In the genomic region with DNA sequence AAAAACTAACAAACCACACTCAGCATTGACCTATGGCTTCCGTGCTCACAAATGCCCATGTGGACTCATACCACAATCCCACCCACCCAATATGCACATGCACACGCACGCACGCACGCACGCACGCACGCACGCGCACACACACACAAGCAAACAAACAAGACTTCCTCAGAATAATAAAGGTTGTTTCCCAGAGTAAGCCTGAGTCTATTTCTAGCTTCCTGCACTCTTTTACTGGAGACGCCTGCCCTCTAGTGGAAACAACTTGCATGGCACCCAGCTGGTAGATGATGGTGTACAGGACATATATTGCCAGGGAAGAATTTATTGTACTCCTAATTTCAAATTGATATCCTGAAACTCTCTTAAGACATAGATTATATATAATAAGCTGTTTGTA, we compare ENCODE assay signal across 8 mouse cellular contexts. TPM values are rescaled to one million over a fixed set of nuclear protein-coding genes. Genes with fewer than 3 reads are reported as not detected.
DNase-seq lines count a peak whose midpoint lies in the region; ATAC-seq and TF ChIP-seq lines count a peak whose summit lies in the region.

No protein-coding gene starts in this region.

- peak overlapping the region; percentile 36 for H3K4me2 ChIP-seq in midbrain, embryonic 14.5 days (ENCODE audit: low read length)

- peak; percentile 52; the same call in 1 of the 2 replicates for TF ChIP-seq CTCF in spleen, adult 2 months (IDR thresholded peaks at IDR 0.05; ENCODE audit: extremely low read depth, insufficient read depth, insufficient read length, insufficient replicate concordance)

- intact Hi-C loops in left cerebral cortex, postnatal 4 days (cut with DNase I), result loop anchor here (2.0 to 10.0 kb wide), 3 partner anchors 239 to 467 kb away; no protein-coding TSS in a partner anchor

- WGBS in heart, embryonic 10.5 days, result 25% methylated on average over 11 of the region's 11 CpGs
- WGBS in midbrain, embryonic 14.5 days, result 22% methylated on average over 11 of the region's 11 CpGs
- WGBS in spleen, adult 2 months, result 13% methylated on average over 11 of the region's 11 CpGs

- TF ChIP-seq POLR2A in spleen, adult 2 months (IDR thresholded peaks at IDR 0.05; ENCODE audit: low read depth, low read length), result no peak

- peak; percentile 88 for DNase-seq in heart, adult 11 months
- no peak for DNase-seq in heart, embryonic 10.5 days (ENCODE audit: low spot score)
- DNase-seq in embryo, embryonic 11 days, result peak; percentile 73
- DNase-seq in gastrocnemius, postnatal 4 days (ENCODE audit: low spot score in 2 of 2), result peak; percentile 33 to 46
- peak; percentile 75 for DNase-seq in kidney, adult 18-20 months
- peak; percentile 73 for DNase-seq in left cerebral cortex, postnatal 4 days
- DNase-seq in midbrain, embryonic 14.5 days, result peak; percentile 89
- DNase-seq in spleen, adult 2 months (ENCODE audit: low read depth in 1 of 2, low spot score in 2 of 2), result peak; percentile 49 to 69

- peak; percentile 63; the same call in 1 of the 2 replicates for ATAC-seq in midbrain, embryonic 14.5 days (ENCODE audit: low FRiP score, low TSS enrichment)

- no peak overlapping the region for H3K27ac ChIP-seq in heart, embryonic 10.5 days
- H3K27ac ChIP-seq in midbrain, embryonic 14.5 days (replicated peaks; ENCODE audit: low read depth, low read length), result no peak overlapping the region
- no peak overlapping the region for H3K27ac ChIP-seq in spleen, adult 2 months (ENCODE audit: insufficient read depth, low read length)

- H3K36me3 ChIP-seq in heart, embryonic 10.5 days, result no peaks in the 10 kb centered on the region
- H3K36me3 ChIP-seq in midbrain, embryonic 14.5 days (ENCODE audit: control insufficient read depth, insufficient read depth, low read length), result no peaks in the 10 kb centered on the region
- H3K36me3 ChIP-seq in spleen, adult 2 months (ENCODE audit: control insufficient read depth, insufficient read depth, low read length), result no peaks in the 10 kb centered on the region

- no peak overlapping the region for H3K9ac ChIP-seq in midbrain, embryonic 14.5 days (replicated peaks; ENCODE audit: low read length)

- H3K27me3 ChIP-seq in heart, embryonic 10.5 days (ENCODE audit: insufficient read depth, poor library complexity, severe bottlenecking), result no peaks in the 10 kb centered on the region
- no peaks in the 10 kb centered on the region for H3K27me3 ChIP-seq in midbrain, embryonic 14.5 days (ENCODE audit: control insufficient read depth, insufficient read depth, low read length)
- no peaks in the 10 kb centered on the region for H3K27me3 ChIP-seq in spleen, adult 2 months (ENCODE audit: control insufficient read depth, insufficient read depth, low read length)

- no peaks in the 10 kb centered on the region for H3K9me3 ChIP-seq in heart, embryonic 10.5 days
- H3K9me3 ChIP-seq in midbrain, embryonic 14.5 days (ENCODE audit: control insufficient read depth, low read length), result no peaks in the 10 kb centered on the region

- no peaks in the 10 kb centered on the region for H3K4me1 ChIP-seq in heart, embryonic 10.5 days
- no peaks in the 10 kb centered on the region for H3K4me1 ChIP-seq in midbrain, embryonic 14.5 days (ENCODE audit: control insufficient read depth, insufficient read depth, low read length)
- no peaks in the 10 kb centered on the region for H3K4me1 ChIP-seq in spleen, adult 2 months (ENCODE audit: control insufficient read depth, insufficient read depth, insufficient read length)

- no peak overlapping the region for H3K4me3 ChIP-seq in heart, embryonic 10.5 days
- H3K4me3 ChIP-seq in midbrain, embryonic 14.5 days (replicated peaks; ENCODE audit: low read depth, low read length), result no peak overlapping the region
- no peak overlapping the region for H3K4me3 ChIP-seq in spleen, adult 2 months (ENCODE audit: extremely low read depth, insufficient read depth, insufficient read length)

RNA-seq across cellular contexts. Expression of gene Serpinb2, which starts 29.8 kb away (rescaled TPM):
- 0.25 and 0.30 TPM in 2 replicates for polyA plus RNA-seq in heart, embryonic 10.5 days (2016; fragmentation: Nextera tagmentation; extraction: Ambion mirVana)
- total RNA-seq in gastrocnemius, postnatal 4 days (2021), result under 1 TPM in 1 of 2 experiments, not detected in 1; 0.21 TPM
- total RNA-seq in left cerebral cortex, postnatal 4 days (2021), result not detected
- polyA plus RNA-seq in midbrain, embryonic 14.5 days (2014; fragmentation: Nextera tagmentation; extraction: Ambion mirVana), result not detected in 2 replicates
- 0.64 and 1.3 TPM in 2 replicates for polyA plus RNA-seq in spleen, adult 2 months (2012; rRNA removed)
